Mouse (Mus musculus) CH12.LX (cell line): Measurements from ENCODE around the gene Gstm6. TPM values are rescaled to one million over a fixed set of nuclear protein-coding genes. Genes with fewer than 3 reads are reported as not detected.

Experiments
- DNase-seq: peaks from one replicate; pipeline ENCODE4 v3.0.0-alpha.2; 2013; ENCODE audit errors: extremely low read depth
- H3K27ac ChIP-seq: 2 replicates; pipeline ENCODE4 v1.5.1; 2012; ENCODE audit warnings: low read depth, mild to moderate bottlenecking, control low read depth, moderate library complexity; ENCODE audit not compliant: insufficient read depth
- H3K27me3 ChIP-seq: replicated peaks from 2 replicates; pipeline ENCODE3; 2012; ENCODE audit warnings: inconsistent platforms
- H3K36me3 ChIP-seq, 2 experiments: replicated peaks in 1 of 2; 2 replicates each; pipeline versions ENCODE3 to v1.6.1; 2012; ENCODE audit warnings: inconsistent platforms in 1 of 2, low read length in 1 of 2, mild to moderate bottlenecking in 1 of 2, mixed read lengths in 1 of 2, moderate library complexity in 1 of 2; ENCODE audit not compliant: control insufficient read depth in 1 of 2, insufficient read depth in 1 of 2
- H3K4me1 ChIP-seq, 2 experiments: 2 replicates each; pipeline ENCODE4 v1.6.1; 2012; ENCODE audit warnings: inconsistent platforms in 1 of 2, moderate library complexity in 1 of 2; ENCODE audit not compliant: insufficient read depth in 2 of 2, control insufficient read depth in 1 of 2
- H3K4me2 ChIP-seq: 2 replicates; pipeline ENCODE4 v1.6.1; 2012; ENCODE audit warnings: low read depth, mild to moderate bottlenecking, control low read depth; ENCODE audit not compliant: poor library complexity, insufficient read depth, severe bottlenecking
- H3K4me3 ChIP-seq, 3 experiments: fragments of 150-350 bp in 1 of 3; sonication (generic) in 1 of 3; replicated peaks in 1 of 3; 2 replicates each; pipeline versions ENCODE3 to v1.5.1; 2011 to 2012; ENCODE audit warnings: low read depth in 2 of 3, low read length in 2 of 3, mild to moderate bottlenecking in 2 of 3, moderate library complexity in 2 of 3, control low read depth in 1 of 3, improper control_type of control experiment in 1 of 3, inconsistent platforms in 1 of 3, mixed read lengths in 1 of 3; ENCODE audit not compliant: poor library complexity in 1 of 3
- H3K79me2 ChIP-seq: replicated peaks from 2 replicates; pipeline ENCODE4 v1.6.1; 2012; ENCODE audit warnings: mild to moderate bottlenecking, moderate library complexity; ENCODE audit not compliant: control insufficient read depth, poor library complexity, insufficient read depth, severe bottlenecking; ENCODE audit errors: extremely low read depth
- H3K9ac ChIP-seq: 2 replicates; pipeline ENCODE4 v1.6.1; 2012; ENCODE audit warnings: low read depth, mild to moderate bottlenecking, control low read depth, moderate library complexity; ENCODE audit not compliant: insufficient read depth
- H3K9me3 ChIP-seq: replicated peaks from 2 replicates; pipeline ENCODE3; 2012; ENCODE audit warnings: low read length, inconsistent platforms, mixed read lengths
- CHD1 ChIP-seq: IDR thresholded peaks from 2 replicates; pipeline ENCODE4 v1.6.1; 2012; ENCODE audit warnings: low read depth, low read length, improper control_type of control experiment, inconsistent platforms
- CHD2 ChIP-seq: IDR thresholded peaks from 2 replicates; pipeline ENCODE4 v1.6.1; 2011; ENCODE audit warnings: low read length, improper control_type of control experiment
- CTCF ChIP-seq, 2 experiments: IDR thresholded peaks in 1 of 2; conservative IDR thresholded peaks in 1 of 2; 2 replicates each; pipeline ENCODE4 v1.5.1; 2011 to 2012; ENCODE audit warnings: low read depth in 2 of 2, low read length in 2 of 2, improper control_type of control experiment in 1 of 2, inconsistent platforms in 1 of 2, mild to moderate bottlenecking in 1 of 2, moderate library complexity in 1 of 2
- E2F4 ChIP-seq: IDR thresholded peaks from 2 replicates; pipeline ENCODE4 v1.6.1; 2011; ENCODE audit warnings: low read depth, low read length, improper control_type of control experiment; ENCODE audit not compliant: insufficient replicate concordance
- ELF1 ChIP-seq: IDR thresholded peaks from 2 replicates; pipeline ENCODE4 v1.6.1; 2014; ENCODE audit warnings: low read depth, mild to moderate bottlenecking, inconsistent platforms, low read length, improper control_type of control experiment
- EP300 ChIP-seq: IDR thresholded peaks from 2 replicates; pipeline ENCODE4 v1.6.1; 2011; ENCODE audit warnings: low read length, improper control_type of control experiment
- ETS1 ChIP-seq: conservative IDR thresholded peaks from 2 replicates; pipeline ENCODE4 v1.6.1; 2012; ENCODE audit warnings: low read depth, mild to moderate bottlenecking, inconsistent platforms, low read length, improper control_type of control experiment, moderate library complexity
- GABPA ChIP-seq: IDR thresholded peaks from 2 replicates; pipeline ENCODE4 v1.6.1; 2012; ENCODE audit warnings: low read depth, low read length, improper control_type of control experiment, inconsistent platforms; ENCODE audit not compliant: insufficient replicate concordance
- HCFC1 ChIP-seq: IDR thresholded peaks from 2 replicates; pipeline ENCODE4 v1.6.1; 2012; ENCODE audit warnings: low read depth, mild to moderate bottlenecking, inconsistent platforms, low read length, improper control_type of control experiment
- IRF4 ChIP-seq: IDR thresholded peaks from 2 replicates; pipeline ENCODE4 v1.6.1; 2014; ENCODE audit warnings: low read depth, mild to moderate bottlenecking, inconsistent platforms, low read length, improper control_type of control experiment
- JUND ChIP-seq: conservative IDR thresholded peaks from 2 replicates; pipeline ENCODE4 v1.6.1; 2011; ENCODE audit warnings: low read depth, low read length, improper control_type of control experiment
- KAT2A ChIP-seq: IDR thresholded peaks from 2 replicates; pipeline ENCODE4 v1.6.1; 2012; ENCODE audit warnings: low read length, improper control_type of control experiment, inconsistent platforms; ENCODE audit not compliant: insufficient replicate concordance
- MAFK ChIP-seq: IDR thresholded peaks from 2 replicates; pipeline ENCODE4 v1.6.1; 2011; ENCODE audit warnings: low read length, improper control_type of control experiment; ENCODE audit not compliant: insufficient replicate concordance
- MAX ChIP-seq: IDR thresholded peaks from 2 replicates; pipeline ENCODE4 v1.6.1; 2011; ENCODE audit warnings: low read length, improper control_type of control experiment
- MAZ ChIP-seq: IDR thresholded peaks from 2 replicates; pipeline ENCODE4 v1.6.1; 2012; ENCODE audit warnings: low read depth, mild to moderate bottlenecking, inconsistent platforms, low read length, improper control_type of control experiment, moderate library complexity
- MEF2A ChIP-seq: IDR thresholded peaks from 2 replicates; pipeline ENCODE4 v1.6.1; 2014; ENCODE audit warnings: low read depth, mild to moderate bottlenecking, inconsistent platforms, low read length, improper control_type of control experiment, borderline replicate concordance
- MXI1 ChIP-seq: IDR thresholded peaks from 2 replicates; pipeline ENCODE4 v1.6.1; 2011; ENCODE audit warnings: mild to moderate bottlenecking, low read depth, low read length, improper control_type of control experiment
- NRF1 ChIP-seq: IDR thresholded peaks from 2 replicates; pipeline ENCODE4 v1.6.1; 2014; ENCODE audit warnings: low read depth, mild to moderate bottlenecking, inconsistent platforms, low read length, improper control_type of control experiment, moderate library complexity
- POLR2A ChIP-seq: IDR thresholded peaks from 2 replicates; pipeline ENCODE4 v1.6.1; 2011; ENCODE audit warnings: low read depth, mild to moderate bottlenecking, improper control_type of control experiment, low read length
- RAD21 ChIP-seq: IDR thresholded peaks from 2 replicates; pipeline ENCODE4 v1.6.1; 2011; ENCODE audit warnings: low read depth, mild to moderate bottlenecking, low read length, improper control_type of control experiment, moderate library complexity
- SMC3 ChIP-seq: IDR thresholded peaks from 2 replicates; pipeline ENCODE4 v1.6.1; 2011; ENCODE audit warnings: low read depth, low read length, improper control_type of control experiment
- TBP ChIP-seq: conservative IDR thresholded peaks from 2 replicates; pipeline ENCODE4 v1.6.1; 2011; ENCODE audit warnings: low read depth, low read length, improper control_type of control experiment
- UBTF ChIP-seq: IDR thresholded peaks from 2 replicates; pipeline ENCODE4 v1.6.1; 2012; ENCODE audit warnings: low read depth, mild to moderate bottlenecking, inconsistent platforms, low read length, improper control_type of control experiment, moderate library complexity
- USF1 ChIP-seq: IDR thresholded peaks from 2 replicates; pipeline ENCODE4 v1.6.1; 2014; ENCODE audit warnings: low read depth, mild to moderate bottlenecking, inconsistent platforms, low read length, improper control_type of control experiment
- USF2 ChIP-seq: conservative IDR thresholded peaks from 2 replicates; pipeline ENCODE4 v1.6.1; 2011; ENCODE audit warnings: low read depth, low read length, improper control_type of control experiment
- ZNF384 ChIP-seq: IDR thresholded peaks from 2 replicates; pipeline ENCODE4 v1.6.1; 2012; ENCODE audit warnings: low read depth, low read length, improper control_type of control experiment, inconsistent platforms
- dilution Hi-C: fragments of 300-500 bp; cut with MboI; formaldehyde crosslinking; loops from 2 replicates; pipeline ENCODE4 v1.14.3; 2020; ENCODE audit warnings: low sequenced_read_pairs; ENCODE audit not compliant: extremely low pct_unique_long_range_greater_than_20kb, extremely low pct_ligation_motif_present
- in situ Hi-C: fragments of 300-500 bp; cut with MboI; formaldehyde crosslinking; loops from 3 replicates; pipeline ENCODE4 v1.14.3; 2019; ENCODE audit warnings: low sequenced_read_pairs, low pct_ligation_motif_present, low pct_unique_long_range_greater_than_20kb, mixed read lengths
- polyA plus RNA-seq: library from polyadenylated mRNA; unstranded; fragments of >175 nt; gene quantifications from 2 replicates; pipeline ENCODE4 v1.2.1, GENCODE M21; 2012; ENCODE audit warnings: low read depth; ENCODE audit not compliant: insufficient read length
- total RNA-seq, 2 experiments: library from RNA; depleted of rRNA; stranded (reverse); fragments of 300-350 nt in 1 of 2; fragments of >200 nt in 1 of 2; gene quantifications; 2 replicates each; pipeline ENCODE4 v1.2.3; 2012 to 2014

The Gstm6 gene
- total and polyA plus RNA-seq, 3 experiments: 0.17 to 0.44 (median 0.35) TPM

GRCm38 (mm10) chr3:107939830-107940229 lies 3.7 kb downstream of the Gstm6 start:
- no peaks in the 10 kb centered on the region for H3K79me2 ChIP-seq
- peaks cover 5 to 8% of the 10 kb centered on the region in 2 experiments; a peak in 2 of 4 replicates for H3K4me1 ChIP-seq
- in situ Hi-C loops: loop anchor here (5.0 to 10.0 kb wide), 3 partner anchors 77 to 205 kb away; partner anchors contain the start of genes Gnai3 and Gstm1
- no peak for DNase-seq
- H3K4me2 ChIP-seq: no peak overlapping the region
- TF ChIP-seq EP300: no peak
- no peak for TF ChIP-seq E2F4
- TF ChIP-seq IRF4: no peak
- TF ChIP-seq ELF1: no peak
- no peak for TF ChIP-seq MEF2A
- no peak for TF ChIP-seq USF1
- no peak for TF ChIP-seq UBTF
- TF ChIP-seq USF2: no peak
- no peak for TF ChIP-seq HCFC1
- TF ChIP-seq ZNF384: no peak
- TF ChIP-seq GABPA: no peak
- TF ChIP-seq TBP: no peak
- TF ChIP-seq MXI1: no peak
- no peak for TF ChIP-seq MAX
- no peak for TF ChIP-seq ETS1
- no peak overlapping the region for H3K4me3 ChIP-seq
- H3K36me3 ChIP-seq: no peaks in the 10 kb centered on the region
- no peak overlapping the region for H3K27ac ChIP-seq
- H3K27me3 ChIP-seq: no peaks in the 10 kb centered on the region
- dilution Hi-C loops: no loop called here
- H3K9me3 ChIP-seq: peaks cover 3% of the 10 kb centered on the region
- H3K9ac ChIP-seq: no peak overlapping the region

GRCm38 (mm10) chr3:107939403-107939802 lies 4.1 kb downstream of the Gstm6 start:
- dilution Hi-C loops: no loop called here
- Histone ChIP-seq H3K9me3 (peaks cover 3% of the 10 kb centered on the region), H3K36me3 (no peaks in the 10 kb centered on the region)
- peak; percentile 74 for TF ChIP-seq RAD21
- TF ChIP-seq NRF1: no peak
- no peak for TF ChIP-seq JUND
- TF ChIP-seq MAFK: 0 out of 2 replicates have a peak, but pooled peaks have one; percentile 21
- TF ChIP-seq POLR2A: no peak
- no peak for TF ChIP-seq UBTF
- TF ChIP-seq CHD2: no peak
- TF ChIP-seq ELF1: no peak
- TF ChIP-seq TBP: no peak
- no peak for TF ChIP-seq MEF2A
- TF ChIP-seq ETS1: no peak
- TF ChIP-seq SMC3: peak; percentile 73
- TF ChIP-seq CHD1: no peak
- no peak for TF ChIP-seq USF1
- TF ChIP-seq CTCF (conservative IDR thresholded peaks at IDR 0.05 in 1 of 2, IDR thresholded peaks at IDR 0.05 in 1 of 2; ENCODE audit: low read depth in 2 of 2, low read length in 2 of 2): peak; percentile 86 to 95
- no peak for TF ChIP-seq MAZ
- TF ChIP-seq KAT2A: no peak
- TF ChIP-seq, all 38 proteins: peak for 4
- Histone ChIP-seq H3K27me3 (peaks cover under 1% of the 10 kb centered on the region), H3K4me1 (peaks cover 5 to 8% of the 10 kb centered on the region in 2 experiments; a peak in 2 of 4 replicates), H3K4me2 (no peak overlapping the region), H3K27ac (no peak overlapping the region), H3K4me3 (no peak overlapping the region), H3K79me2 (no peaks in the 10 kb centered on the region), H3K9ac (no peak overlapping the region)
- peak; percentile 64 for DNase-seq
- in situ Hi-C loops: loop anchor here (5.0 to 10.0 kb wide), 2 partner anchors 78 to 205 kb away; partner anchors contain the start of genes Gnai3 and Gstm1
